Mouse (Mus musculus): ENCODE measurements around the gene Rfk. TPM values are rescaled to one million over a fixed set of nuclear protein-coding genes. Genes with fewer than 3 reads are reported as not detected.

Rfk gene
- total RNA-seq, 2 experiments from 2014 or later, result 50.7 to 57.1 TPM

GRCm38 (mm10) chr19:17443581-17443980 lies 49.7 kb downstream of the Rfk start:
- no peak for DNase-seq (ENCODE audit: low spot score in 2 of 2)

Other genes starting within 250 kb of the Rfk start
- gene Gcnt1, start 21.2 kb upstream of the Rfk start, total RNA-seq (2021), result 1 to 10 TPM; 1.8 to 2.2 TPM